Mouse (Mus musculus): ENCODE measurements around the gene Gm45194. TPM values are rescaled to one million over a fixed set of nuclear protein-coding genes. Genes with fewer than 3 reads are reported as not detected.

Gene Gm45194
- not detected in 2 replicates for polyA plus RNA-seq (2012; rRNA removed)

GRCm38 (mm10) chrX:111891089-111891488, at the start of gene Gm45194:
TSS of gene Gm45194 (plus strand) at chrX:111891389.
- no peaks in the 10 kb centered on the region for H3K36me3 ChIP-seq (ENCODE audit: control insufficient read depth, insufficient read depth, low read length)
- TF ChIP-seq POLR2A (IDR thresholded peaks at IDR 0.05; ENCODE audit: low read depth, low read length) (no peak), CTCF (conservative IDR thresholded peaks at IDR 0.05; ENCODE audit: insufficient read depth, insufficient read length, low read depth, low read length) (no peak)
- H3K27ac ChIP-seq (ENCODE audit: insufficient read depth, low read depth, low read length): no peak within 1 kb of the TSS
- 9% methylated on average over 2 of the region's 2 CpGs for WGBS
- no peaks in the 10 kb centered on the region for H3K27me3 ChIP-seq (replicated peaks; ENCODE audit: control insufficient read depth, insufficient read depth, low read length)
- no peak within 1 kb of the TSS for H3K4me3 ChIP-seq (ENCODE audit: insufficient read depth, low read depth, low read length)
- no peak for DNase-seq
- no peaks in the 10 kb centered on the region for H3K4me1 ChIP-seq (ENCODE audit: control insufficient read depth, insufficient read depth, low read length)

- 58% methylated on average over 3 of the region's 3 CpGs for WGBS
- TF ChIP-seq CTCF (conservative IDR thresholded peaks at IDR 0.05; ENCODE audit: insufficient read depth, insufficient read length, low read depth, low read length) (no peak), POLR2A (IDR thresholded peaks at IDR 0.05; ENCODE audit: low read depth, low read length) (no peak)
Observed at GRCm38 (mm10) chrX:111855878-111856277, 35.3 kb upstream of the Gm45194 start.

GRCm38 (mm10) chrX:111881251-111881650, 9.9 kb upstream of the Gm45194 start:
- DNase-seq: no peak
- Histone ChIP-seq H3K27ac (ENCODE audit: insufficient read depth, low read depth, low read length) (no peak overlapping the region), H3K4me1 (ENCODE audit: control insufficient read depth, insufficient read depth, low read length) (no peaks in the 10 kb centered on the region), H3K4me3 (ENCODE audit: insufficient read depth, low read depth, low read length) (no peak overlapping the region), H3K27me3 (replicated peaks; ENCODE audit: control insufficient read depth, insufficient read depth, low read length) (no peaks in the 10 kb centered on the region), H3K36me3 (ENCODE audit: control insufficient read depth, insufficient read depth, low read length) (no peaks in the 10 kb centered on the region)
- WGBS: 78% methylated on average over 5 of the region's 5 CpGs
- no peak for TF ChIP-seq POLR2A (IDR thresholded peaks at IDR 0.05; ENCODE audit: low read depth, low read length)
- TF ChIP-seq CTCF (conservative IDR thresholded peaks at IDR 0.05; ENCODE audit: insufficient read depth, insufficient read length, low read depth, low read length): no peak

More at GRCm38 (mm10) chrX:111855878-111856277, 35.3 kb upstream of the Gm45194 start:
- H3K27ac ChIP-seq (ENCODE audit: insufficient read depth, low read depth, low read length): no peak overlapping the region
- no peaks in the 10 kb centered on the region for H3K4me1 ChIP-seq (ENCODE audit: control insufficient read depth, insufficient read depth, low read length)
- DNase-seq: no peak
- H3K27me3 ChIP-seq (replicated peaks; ENCODE audit: control insufficient read depth, insufficient read depth, low read length): no peaks in the 10 kb centered on the region
- H3K36me3 ChIP-seq (ENCODE audit: control insufficient read depth, insufficient read depth, low read length): no peaks in the 10 kb centered on the region
- no peak overlapping the region for H3K4me3 ChIP-seq (ENCODE audit: insufficient read depth, low read depth, low read length)

GRCm38 (mm10) chrX:111894321-111895050, 3.3 kb downstream of the Gm45194 start:
- no peak for TF ChIP-seq POLR2A (IDR thresholded peaks at IDR 0.05; ENCODE audit: low read depth, low read length)
- Histone ChIP-seq H3K36me3 (ENCODE audit: control insufficient read depth, insufficient read depth, low read length) (no peaks in the 10 kb centered on the region), H3K27me3 (replicated peaks; ENCODE audit: control insufficient read depth, insufficient read depth, low read length) (no peaks in the 10 kb centered on the region), H3K4me3 (ENCODE audit: insufficient read depth, low read depth, low read length) (peak overlapping the region; percentile 28; the same call in 1 of the 2 replicates), H3K27ac (ENCODE audit: insufficient read depth, low read depth, low read length) (no peak overlapping the region), H3K4me1 (ENCODE audit: control insufficient read depth, insufficient read depth, low read length) (no peaks in the 10 kb centered on the region)
- 2% methylated on average over 66 of the region's 71 CpGs for WGBS
- peak; percentile 0 for DNase-seq

GRCm38 (mm10) chrX:111895084-111895779, 4.0 kb downstream of the Gm45194 start:
- 2% methylated on average over 52 of the region's 70 CpGs for WGBS
- no peaks in the 10 kb centered on the region for H3K27me3 ChIP-seq (replicated peaks; ENCODE audit: control insufficient read depth, insufficient read depth, low read length)
- H3K4me1 ChIP-seq (ENCODE audit: control insufficient read depth, insufficient read depth, low read length): no peaks in the 10 kb centered on the region
- no peaks in the 10 kb centered on the region for H3K36me3 ChIP-seq (ENCODE audit: control insufficient read depth, insufficient read depth, low read length)
- no peak overlapping the region for H3K27ac ChIP-seq (ENCODE audit: insufficient read depth, low read depth, low read length)
- H3K4me3 ChIP-seq (ENCODE audit: insufficient read depth, low read depth, low read length): no peak overlapping the region
- TF ChIP-seq POLR2A (IDR thresholded peaks at IDR 0.05; ENCODE audit: low read depth, low read length): no peak
- TF ChIP-seq CTCF (conservative IDR thresholded peaks at IDR 0.05; ENCODE audit: insufficient read depth, insufficient read length, low read depth, low read length): no peak
- DNase-seq: no peak

- DNase-seq: no peak
- Histone ChIP-seq H3K36me3 (ENCODE audit: control insufficient read depth, insufficient read depth, low read length) (no peaks in the 10 kb centered on the region), H3K27ac (ENCODE audit: insufficient read depth, low read depth, low read length) (no peak overlapping the region), H3K27me3 (replicated peaks; ENCODE audit: control insufficient read depth, insufficient read depth, low read length) (no peaks in the 10 kb centered on the region), H3K4me3 (ENCODE audit: insufficient read depth, low read depth, low read length) (no peak overlapping the region), H3K4me1 (ENCODE audit: control insufficient read depth, insufficient read depth, low read length) (no peaks in the 10 kb centered on the region)
- no peak for TF ChIP-seq POLR2A (IDR thresholded peaks at IDR 0.05; ENCODE audit: low read depth, low read length)
- TF ChIP-seq CTCF (conservative IDR thresholded peaks at IDR 0.05; ENCODE audit: insufficient read depth, insufficient read length, low read depth, low read length): no peak
Observed at GRCm38 (mm10) chrX:111917422-111917821, 26.2 kb downstream of the Gm45194 start.

- Histone ChIP-seq H3K27ac (ENCODE audit: insufficient read depth, low read depth, low read length) (no peak overlapping the region), H3K27me3 (replicated peaks; ENCODE audit: control insufficient read depth, insufficient read depth, low read length) (no peaks in the 10 kb centered on the region), H3K4me1 (ENCODE audit: control insufficient read depth, insufficient read depth, low read length) (no peaks in the 10 kb centered on the region), H3K4me3 (ENCODE audit: insufficient read depth, low read depth, low read length) (no peak overlapping the region), H3K36me3 (ENCODE audit: control insufficient read depth, insufficient read depth, low read length) (no peaks in the 10 kb centered on the region)
- 64% methylated on average over 4 of the region's 4 CpGs for WGBS
- TF ChIP-seq CTCF (conservative IDR thresholded peaks at IDR 0.05; ENCODE audit: insufficient read depth, insufficient read length, low read depth, low read length) (no peak), POLR2A (IDR thresholded peaks at IDR 0.05; ENCODE audit: low read depth, low read length) (no peak)
- no peak for DNase-seq
Observed at GRCm38 (mm10) chrX:111960909-111961308, 69.7 kb downstream of the Gm45194 start.

Measured in kidney, adult 2 months (tissue).